Mouse (Mus musculus) kidney, embryonic 14.5 days (tissue): ENCODE measurements at regions not wholly inside any gene's neighbourhood (a gene's known extent, or its start where the extent isn't known, plus 50 kb on each side); places are given as distances from the start of the nearest gene placed in this dataset.

Source experiments
- ATAC-seq: fragments of 200-750 bp; cut with Nextera tagmentation; 2 replicates; pipeline ENCODE4 v1.8.0; 2017; ENCODE audit warnings: moderate number of reproducible peaks, mild to moderate bottlenecking, moderate TSS enrichment, moderate library complexity; ENCODE audit not compliant: low FRiP score, low TSS enrichment
- H3K27ac ChIP-seq: fragments of 300-500 bp; sonication (generic); 2 replicates; pipeline ENCODE4 v1.5.1; 2014; ENCODE audit warnings: low read depth, mild to moderate bottlenecking, low read length, moderate library complexity, mixed read lengths
- H3K27me3 ChIP-seq: fragments of 300-500 bp; sonication (generic); 2 replicates; pipeline ENCODE4 v1.6.1; 2014; ENCODE audit warnings: mild to moderate bottlenecking, low read length; ENCODE audit not compliant: control insufficient read depth, insufficient read depth
- H3K36me3 ChIP-seq: fragments of 300-500 bp; sonication (generic); 2 replicates; pipeline ENCODE4 v1.6.1; 2014; ENCODE audit warnings: low read length, mixed read lengths; ENCODE audit not compliant: control insufficient read depth, insufficient read depth
- H3K4me1 ChIP-seq: fragments of 300-500 bp; sonication (generic); 2 replicates; pipeline ENCODE4 v1.6.1; 2014; ENCODE audit warnings: low read length, mixed read lengths; ENCODE audit not compliant: control insufficient read depth, insufficient read depth
- H3K4me2 ChIP-seq: fragments of 300-500 bp; sonication (generic); replicated peaks from 2 replicates; pipeline ENCODE4 v1.6.1; 2014; ENCODE audit warnings: low read depth, mild to moderate bottlenecking, low read length
- H3K4me3 ChIP-seq: fragments of 300-500 bp; sonication (generic); 2 replicates; pipeline ENCODE4 v1.5.1; 2014; ENCODE audit warnings: mild to moderate bottlenecking, low read length
- H3K9ac ChIP-seq: fragments of 300-500 bp; sonication (generic); 2 replicates; pipeline ENCODE4 v1.6.1; 2014; ENCODE audit warnings: low read depth, mild to moderate bottlenecking, low read length, moderate library complexity
- H3K9me3 ChIP-seq: fragments of 300-500 bp; sonication (generic); 2 replicates; pipeline ENCODE4 v1.6.1; 2016; ENCODE audit warnings: low read length; ENCODE audit not compliant: control insufficient read depth
- WGBS: fragments of 180-500 bp; shearing (Covaris S2); extraction: QIAGEN DNeasy Blood & Tissue Kit; methylation state at CpG from one replicate; pipeline ENCODE4 v1.1.7; 2014; 5-methylcytosine and 5-hydroxymethylcytosine counted together

- Histone ChIP-seq H3K27me3 (no peaks in the 10 kb centered on the region), H3K4me1 (no peaks in the 10 kb centered on the region), H3K36me3 (no peaks in the 10 kb centered on the region), H3K4me3 (no peak overlapping the region), H3K27ac (no peak overlapping the region), H3K9me3 (no peaks in the 10 kb centered on the region), H3K9ac (no peak overlapping the region), H3K4me2 (no peak overlapping the region)
- 82% methylated on average over 3 of the region's 3 CpGs for WGBS
- no peak for ATAC-seq
These were observed 1358.6 kb upstream of the Sel1l start for GRCm38 (mm10) chr12:93207596-93207995.

- H3K36me3 ChIP-seq = no peaks in the 10 kb centered on the region
- no peak overlapping the region for H3K4me2 ChIP-seq
- no peaks in the 10 kb centered on the region for H3K4me1 ChIP-seq
- ATAC-seq = no peak
- no peaks in the 10 kb centered on the region for H3K27me3 ChIP-seq
- 79% methylated on average over 1 of the region's 1 CpGs for WGBS
- H3K4me3 ChIP-seq = no peak overlapping the region
- H3K9ac ChIP-seq = no peak overlapping the region
- no peak overlapping the region for H3K27ac ChIP-seq
- no peaks in the 10 kb centered on the region for H3K9me3 ChIP-seq
These were observed 1340.0 kb upstream of the Sel1l start for GRCm38 (mm10) chr12:93188940-93189339.

- Histone ChIP-seq H3K36me3 (no peaks in the 10 kb centered on the region), H3K27ac (no peak overlapping the region)
- 85% methylated on average over 5 of the region's 5 CpGs for WGBS
These were observed 1324.8 kb upstream of the Sel1l start for GRCm38 (mm10) chr12:93173744-93174143.

GRCm38 (mm10) chr12:93160252-93160651 lies 1311.3 kb upstream of the Sel1l start:
- H3K27ac ChIP-seq = no peak overlapping the region
- no peak overlapping the region for H3K4me3 ChIP-seq
- no peaks in the 10 kb centered on the region for H3K9me3 ChIP-seq
- no peaks in the 10 kb centered on the region for H3K27me3 ChIP-seq
- H3K9ac ChIP-seq = no peak overlapping the region
- ATAC-seq = no peak
- H3K4me2 ChIP-seq = no peak overlapping the region
- no peaks in the 10 kb centered on the region for H3K36me3 ChIP-seq
- H3K4me1 ChIP-seq = no peaks in the 10 kb centered on the region
- WGBS = 92% methylated on average over 4 of the region's 4 CpGs

More at GRCm38 (mm10) chr12:93173744-93174143, 1324.8 kb upstream of the Sel1l start:
- ATAC-seq = no peak
- no peaks in the 10 kb centered on the region for H3K9me3 ChIP-seq
- no peaks in the 10 kb centered on the region for H3K27me3 ChIP-seq
- H3K4me1 ChIP-seq = no peaks in the 10 kb centered on the region
- no peak overlapping the region for H3K4me3 ChIP-seq
- no peak overlapping the region for H3K9ac ChIP-seq
- no peak overlapping the region for H3K4me2 ChIP-seq

GRCm38 (mm10) chr12:93152618-93153245 lies 1303.8 kb upstream of the Sel1l start:
- WGBS = 48% methylated on average over 6 of the region's 6 CpGs
- Histone ChIP-seq H3K27me3 (no peaks in the 10 kb centered on the region), H3K9me3 (no peaks in the 10 kb centered on the region), H3K27ac (no peak overlapping the region), H3K36me3 (no peaks in the 10 kb centered on the region), H3K9ac (no peak overlapping the region), H3K4me1 (no peaks in the 10 kb centered on the region), H3K4me2 (no peak overlapping the region), H3K4me3 (no peak overlapping the region)
- ATAC-seq = no peak

- no peak for ATAC-seq
- Histone ChIP-seq H3K36me3 (no peaks in the 10 kb centered on the region), H3K4me1 (no peaks in the 10 kb centered on the region), H3K9ac (no peak overlapping the region), H3K27me3 (no peaks in the 10 kb centered on the region), H3K4me2 (no peak overlapping the region), H3K4me3 (no peak overlapping the region), H3K27ac (no peak overlapping the region), H3K9me3 (no peaks in the 10 kb centered on the region)
- 86% methylated on average over 7 of the region's 7 CpGs for WGBS
These were observed 1302.6 kb upstream of the Sel1l start for GRCm38 (mm10) chr12:93151530-93151929.

- Histone ChIP-seq H3K4me3 (no peak overlapping the region), H3K27me3 (no peaks in the 10 kb centered on the region), H3K9ac (no peak overlapping the region), H3K36me3 (no peaks in the 10 kb centered on the region), H3K4me2 (no peak overlapping the region), H3K27ac (no peak overlapping the region), H3K4me1 (no peaks in the 10 kb centered on the region), H3K9me3 (no peaks in the 10 kb centered on the region)
- ATAC-seq = no peak
- WGBS = 88% methylated on average over 3 of the region's 3 CpGs
These were observed 1293.3 kb upstream of the Sel1l start for GRCm38 (mm10) chr12:93142265-93142664.

- no peak overlapping the region for H3K4me2 ChIP-seq
- H3K9me3 ChIP-seq = no peaks in the 10 kb centered on the region
- no peak overlapping the region for H3K9ac ChIP-seq
- no peaks in the 10 kb centered on the region for H3K27me3 ChIP-seq
- no peak overlapping the region for H3K4me3 ChIP-seq
- no peak overlapping the region for H3K27ac ChIP-seq
- ATAC-seq = no peak
- H3K36me3 ChIP-seq = no peaks in the 10 kb centered on the region
- WGBS = 94% methylated on average over 5 of the region's 5 CpGs
- no peaks in the 10 kb centered on the region for H3K4me1 ChIP-seq
These were observed 1287.4 kb upstream of the Sel1l start for GRCm38 (mm10) chr12:93136395-93136794.

GRCm38 (mm10) chr12:93122216-93122615 lies 1273.3 kb upstream of the Sel1l start:
- WGBS = 92% methylated on average over 2 of the region's 2 CpGs
- Histone ChIP-seq H3K4me3 (no peak overlapping the region), H3K27ac (no peak overlapping the region), H3K9ac (no peak overlapping the region), H3K36me3 (no peaks in the 10 kb centered on the region), H3K9me3 (no peaks in the 10 kb centered on the region), H3K4me2 (no peak overlapping the region), H3K4me1 (no peaks in the 10 kb centered on the region), H3K27me3 (no peaks in the 10 kb centered on the region)
- ATAC-seq = no peak
